Mouse (Mus musculus): ENCODE results near the gene Klk1b11. TPM values are rescaled to one million over a fixed set of nuclear protein-coding genes. Genes with fewer than 3 reads are reported as not detected.
"Not testable (repeated sequence)": the region's sequence is repeated elsewhere in the genome, so short reads cannot be mapped to it uniquely, and the experiment has no call there.

Gene Klk1b11
- not detected in 2 replicates for polyA plus RNA-seq (2015; fragmentation: Nextera tagmentation; extraction: Ambion mirVana)

GRCm38 (mm10) chr7:43995577-43995976 is at the start of gene Klk1b11:
Gene Klk1b11, plus strand, starts transcription at chr7:43995877.
- H3K27me3 ChIP-seq (replicated peaks; ENCODE audit: control insufficient read depth, insufficient read depth, low read length); H3K36me3 ChIP-seq (ENCODE audit: control insufficient read depth, insufficient read depth, low read length); H3K9ac ChIP-seq (ENCODE audit: low read depth, low read length); H3K4me3 ChIP-seq (ENCODE audit: low read length); ATAC-seq; H3K4me1 ChIP-seq (ENCODE audit: control insufficient read depth, insufficient read depth, low read depth, low read length); H3K9me3 ChIP-seq (ENCODE audit: control insufficient read depth, low read length); H3K4me2 ChIP-seq (ENCODE audit: low read length); H3K27ac ChIP-seq (ENCODE audit: low read depth, low read length): not testable (repeated sequence)
- 84% methylated on average over 4 of the region's 4 CpGs for whole genome bisulfite sequencing

- 87% methylated on average over 2 of the region's 2 CpGs for WGBS
- H3K9me3 ChIP-seq (ENCODE audit: control insufficient read depth, low read length) = no peaks in the 10 kb centered on the region
- no peak within 1 kb of the TSS for H3K27ac ChIP-seq (ENCODE audit: low read depth, low read length)
- no peak within 1 kb of the TSS for H3K9ac ChIP-seq (ENCODE audit: low read depth, low read length)
- no peaks in the 10 kb centered on the region for H3K4me1 ChIP-seq (ENCODE audit: control insufficient read depth, insufficient read depth, low read depth, low read length)
- H3K4me3 ChIP-seq (ENCODE audit: low read length) = no peak within 1 kb of the TSS
- H3K36me3 ChIP-seq (ENCODE audit: control insufficient read depth, insufficient read depth, low read length) = no peaks in the 10 kb centered on the region
- ATAC-seq = no peak
- H3K4me2 ChIP-seq (ENCODE audit: low read length) = no peak within 1 kb of the TSS
- no peaks in the 10 kb centered on the region for H3K27me3 ChIP-seq (replicated peaks; ENCODE audit: control insufficient read depth, insufficient read depth, low read length)
Observed at GRCm38 (mm10) chr7:43950364-43950763, 45.3 kb upstream of the Klk1b11 start, which contains the start of gene Klk1b8. Gene Klk1b8, plus strand, starts transcription at chr7:43950664.

GRCm38 (mm10) chr7:43952703-43953102 is 43.0 kb upstream of the Klk1b11 start:
- no peak overlapping the region for H3K4me3 ChIP-seq (ENCODE audit: low read length)
- 58% methylated on average over 4 of the region's 4 CpGs for WGBS
- no peak overlapping the region for H3K4me2 ChIP-seq (ENCODE audit: low read length)
- no peak overlapping the region for H3K27ac ChIP-seq (ENCODE audit: low read depth, low read length)
- no peaks in the 10 kb centered on the region for H3K4me1 ChIP-seq (ENCODE audit: control insufficient read depth, insufficient read depth, low read depth, low read length)
- no peaks in the 10 kb centered on the region for H3K9me3 ChIP-seq (ENCODE audit: control insufficient read depth, low read length)
- no peak for ATAC-seq
- H3K27me3 ChIP-seq (replicated peaks; ENCODE audit: control insufficient read depth, insufficient read depth, low read length) = no peaks in the 10 kb centered on the region
- H3K36me3 ChIP-seq (ENCODE audit: control insufficient read depth, insufficient read depth, low read length) = no peaks in the 10 kb centered on the region
- no peak overlapping the region for H3K9ac ChIP-seq (ENCODE audit: low read depth, low read length)

- H3K9ac ChIP-seq (ENCODE audit: low read depth, low read length) = no peak within 1 kb of the TSS
- H3K27me3 ChIP-seq (replicated peaks; ENCODE audit: control insufficient read depth, insufficient read depth, low read length) = no peaks in the 10 kb centered on the region
- H3K27ac ChIP-seq (ENCODE audit: low read depth, low read length) = no peak within 1 kb of the TSS
- no peak within 1 kb of the TSS for H3K4me3 ChIP-seq (ENCODE audit: low read length)
- no peak within 1 kb of the TSS for H3K4me2 ChIP-seq (ENCODE audit: low read length)
- H3K36me3 ChIP-seq (ENCODE audit: control insufficient read depth, insufficient read depth, low read length) = no peaks in the 10 kb centered on the region
- no peaks in the 10 kb centered on the region for H3K4me1 ChIP-seq (ENCODE audit: control insufficient read depth, insufficient read depth, low read depth, low read length)
- WGBS = 67% methylated on average over 3 of the region's 3 CpGs
- H3K9me3 ChIP-seq (ENCODE audit: control insufficient read depth, low read length) = no peaks in the 10 kb centered on the region
- no peak for ATAC-seq
Observed at GRCm38 (mm10) chr7:43966451-43966850, 29.2 kb upstream of the Klk1b11 start, which contains the start of gene Klk1b1. Gene Klk1b1, plus strand, starts transcription at chr7:43966751.

- H3K9me3 ChIP-seq (ENCODE audit: control insufficient read depth, low read length) = no peaks in the 10 kb centered on the region
- WGBS = 87% methylated on average over 3 of the region's 3 CpGs
- no peak overlapping the region for H3K4me2 ChIP-seq (ENCODE audit: low read length)
- no peaks in the 10 kb centered on the region for H3K36me3 ChIP-seq (ENCODE audit: control insufficient read depth, insufficient read depth, low read length)
- no peaks in the 10 kb centered on the region for H3K27me3 ChIP-seq (replicated peaks; ENCODE audit: control insufficient read depth, insufficient read depth, low read length)
- no peaks in the 10 kb centered on the region for H3K4me1 ChIP-seq (ENCODE audit: control insufficient read depth, insufficient read depth, low read depth, low read length)
- H3K9ac ChIP-seq (ENCODE audit: low read depth, low read length) = no peak overlapping the region
- H3K4me3 ChIP-seq (ENCODE audit: low read length) = no peak overlapping the region
- no peak overlapping the region for H3K27ac ChIP-seq (ENCODE audit: low read depth, low read length)
- no peak for ATAC-seq
Observed at GRCm38 (mm10) chr7:43967058-43967457, 28.6 kb upstream of the Klk1b11 start.

- no peaks in the 10 kb centered on the region for H3K36me3 ChIP-seq (ENCODE audit: control insufficient read depth, insufficient read depth, low read length)
- 88% methylated on average over 2 of the region's 2 CpGs for WGBS
Observed at GRCm38 (mm10) chr7:43967612-43968011, 28.1 kb upstream of the Klk1b11 start.

GRCm38 (mm10) chr7:43975761-43976160 is 19.9 kb upstream of the Klk1b11 start, which contains the start of gene Klk1b9:
Gene Klk1b9, plus strand, starts transcription at chr7:43976061.
- not testable (repeated sequence) for H3K27me3 ChIP-seq (replicated peaks; ENCODE audit: control insufficient read depth, insufficient read depth, low read length); ATAC-seq; H3K27ac ChIP-seq (ENCODE audit: low read depth, low read length); H3K9me3 ChIP-seq (ENCODE audit: control insufficient read depth, low read length); H3K9ac ChIP-seq (ENCODE audit: low read depth, low read length); H3K4me1 ChIP-seq (ENCODE audit: control insufficient read depth, insufficient read depth, low read depth, low read length); H3K4me3 ChIP-seq (ENCODE audit: low read length); H3K36me3 ChIP-seq (ENCODE audit: control insufficient read depth, insufficient read depth, low read length); H3K4me2 ChIP-seq (ENCODE audit: low read length)
- WGBS = 95% methylated on average over 1 of the region's 1 CpGs

More at GRCm38 (mm10) chr7:43967612-43968011, 28.1 kb upstream of the Klk1b11 start:
- no peak overlapping the region for H3K4me2 ChIP-seq (ENCODE audit: low read length)
- no peak overlapping the region for H3K27ac ChIP-seq (ENCODE audit: low read depth, low read length)
- no peaks in the 10 kb centered on the region for H3K27me3 ChIP-seq (replicated peaks; ENCODE audit: control insufficient read depth, insufficient read depth, low read length)
- ATAC-seq = no peak
- no peaks in the 10 kb centered on the region for H3K9me3 ChIP-seq (ENCODE audit: control insufficient read depth, low read length)
- H3K9ac ChIP-seq (ENCODE audit: low read depth, low read length) = no peak overlapping the region
- no peak overlapping the region for H3K4me3 ChIP-seq (ENCODE audit: low read length)
- no peaks in the 10 kb centered on the region for H3K4me1 ChIP-seq (ENCODE audit: control insufficient read depth, insufficient read depth, low read depth, low read length)

GRCm38 (mm10) chr7:43985657-43986056 is 10.0 kb upstream of the Klk1b11 start:
- no peak overlapping the region for H3K9ac ChIP-seq (ENCODE audit: low read depth, low read length)

GRCm38 (mm10) chr7:43994821-43995220 is 856 bp upstream of the Klk1b11 start:
- not testable (repeated sequence) for H3K9ac ChIP-seq (ENCODE audit: low read depth, low read length); H3K4me2 ChIP-seq (ENCODE audit: low read length); H3K4me1 ChIP-seq (ENCODE audit: control insufficient read depth, insufficient read depth, low read depth, low read length); H3K4me3 ChIP-seq (ENCODE audit: low read length); H3K36me3 ChIP-seq (ENCODE audit: control insufficient read depth, insufficient read depth, low read length); H3K27ac ChIP-seq (ENCODE audit: low read depth, low read length); H3K27me3 ChIP-seq (replicated peaks; ENCODE audit: control insufficient read depth, insufficient read depth, low read length); ATAC-seq; H3K9me3 ChIP-seq (ENCODE audit: control insufficient read depth, low read length)
- 76% methylated on average over 1 of the region's 1 CpGs for WGBS

More at GRCm38 (mm10) chr7:43985657-43986056, 10.0 kb upstream of the Klk1b11 start:
- no peak for ATAC-seq
- Histone ChIP-seq H3K9me3 (ENCODE audit: control insufficient read depth, low read length) (no peaks in the 10 kb centered on the region), H3K4me1 (ENCODE audit: control insufficient read depth, insufficient read depth, low read depth, low read length) (no peaks in the 10 kb centered on the region), H3K4me3 (ENCODE audit: low read length) (no peak overlapping the region), H3K27ac (ENCODE audit: low read depth, low read length) (no peak overlapping the region), H3K36me3 (ENCODE audit: control insufficient read depth, insufficient read depth, low read length) (no peaks in the 10 kb centered on the region), H3K4me2 (ENCODE audit: low read length) (no peak overlapping the region), H3K27me3 (replicated peaks; ENCODE audit: control insufficient read depth, insufficient read depth, low read length) (no peaks in the 10 kb centered on the region)

GRCm38 (mm10) chr7:44004847-44005246 is 9.2 kb downstream of the Klk1b11 start:
- Histone ChIP-seq H3K9me3 (ENCODE audit: control insufficient read depth, low read length) (no peaks in the 10 kb centered on the region), H3K4me2 (ENCODE audit: low read length) (no peak overlapping the region), H3K4me1 (ENCODE audit: control insufficient read depth, insufficient read depth, low read depth, low read length) (no peaks in the 10 kb centered on the region), H3K9ac (ENCODE audit: low read depth, low read length) (no peak overlapping the region), H3K27me3 (replicated peaks; ENCODE audit: control insufficient read depth, insufficient read depth, low read length) (no peaks in the 10 kb centered on the region), H3K27ac (ENCODE audit: low read depth, low read length) (no peak overlapping the region), H3K36me3 (ENCODE audit: control insufficient read depth, insufficient read depth, low read length) (no peaks in the 10 kb centered on the region), H3K4me3 (ENCODE audit: low read length) (no peak overlapping the region)
- no peak for ATAC-seq

Measured in hindbrain, embryonic 16.5 days (tissue).